Mouse (Mus musculus) lung, postnatal 0 days (tissue): ENCODE data around the gene Tssc4.
A peak's percentile ranks its signal among the peaks of the same experiment; 100 is the strongest.

Experiments used
- CTCF ChIP-seq: IDR thresholded peaks from 2 replicates; pipeline ENCODE4 v1.5.1; 2016; ENCODE audit warnings: antibody characterized with exemption, mild to moderate bottlenecking
- EP300 ChIP-seq: IDR thresholded peaks from 2 replicates; pipeline ENCODE4 v1.6.1; 2016; ENCODE audit warnings: antibody characterized with exemption, mild to moderate bottlenecking, control low read depth

- TF ChIP-seq CTCF (no peak; the same call in 1 of the 2 replicates), EP300 (peak; percentile 94)
Measured at GRCm38 (mm10) chr7:143059202-143059870, 9.7 kb upstream of the Tssc4 start.
